Mouse (Mus musculus) midbrain, embryonic 14.5 days (tissue): ENCODE results near the gene Ddx20. TPM values are rescaled to one million over a fixed set of nuclear protein-coding genes. Genes with fewer than 3 reads are reported as not detected.
A peak's percentile ranks its signal among the peaks of the same experiment; 100 is the strongest.

Experiments
- ATAC-seq: fragments of 200-750 bp; cut with Nextera tagmentation; 2 replicates; pipeline ENCODE4 v1.8.0; 2017; ENCODE audit warnings: moderate number of reproducible peaks, moderate library complexity; ENCODE audit not compliant: low FRiP score, low TSS enrichment
- DNase-seq: peaks from one replicate; pipeline ENCODE4 v3.0.0-alpha.2; 2015
- H3K27ac ChIP-seq: fragments of 300-500 bp; sonication (generic); replicated peaks from 2 replicates; pipeline ENCODE4 v1.5.1; 2014; ENCODE audit warnings: mild to moderate bottlenecking, low read depth, low read length, moderate library complexity
- H3K27me3 ChIP-seq: fragments of 300-500 bp; sonication (generic); 2 replicates; pipeline ENCODE4 v1.6.1; 2014; ENCODE audit warnings: low read length, control low read depth, mixed read lengths; ENCODE audit not compliant: control insufficient read depth, insufficient read depth
- H3K36me3 ChIP-seq: fragments of 300-500 bp; sonication (generic); 2 replicates; pipeline ENCODE4 v1.6.1; 2014; ENCODE audit warnings: low read length, control low read depth; ENCODE audit not compliant: control insufficient read depth, insufficient read depth
- H3K4me1 ChIP-seq: fragments of 300-500 bp; sonication (generic); 2 replicates; pipeline ENCODE4 v1.6.1; 2014; ENCODE audit warnings: mild to moderate bottlenecking, antibody characterized with exemption, low read length, control low read depth; ENCODE audit not compliant: control insufficient read depth, insufficient read depth
- H3K4me2 ChIP-seq: fragments of 300-500 bp; sonication (generic); 2 replicates; pipeline ENCODE4 v1.6.1; 2014; ENCODE audit warnings: mild to moderate bottlenecking, low read length, moderate library complexity
- H3K4me3 ChIP-seq: fragments of 300-500 bp; sonication (generic); replicated peaks from 2 replicates; pipeline ENCODE4 v1.5.1; 2014; ENCODE audit warnings: low read depth, low read length
- H3K9ac ChIP-seq: fragments of 300-500 bp; sonication (generic); replicated peaks from 2 replicates; pipeline ENCODE4 v1.6.1; 2014; ENCODE audit warnings: mild to moderate bottlenecking, low read length, moderate library complexity
- H3K9me3 ChIP-seq: fragments of 300-500 bp; sonication (generic); 2 replicates; pipeline ENCODE4 v1.6.1; 2016; ENCODE audit warnings: low read length, control low read depth, mixed read lengths; ENCODE audit not compliant: control insufficient read depth
- WGBS: fragments of 180-500 bp; shearing (Covaris S2); extraction: QIAGEN DNeasy Blood & Tissue Kit; methylation state at CpG from one replicate; pipeline ENCODE4 v1.1.7; 2014; 5-methylcytosine and 5-hydroxymethylcytosine counted together
- polyA plus RNA-seq: library from polyadenylated mRNA; unstranded; fragments of >200 nt; fragmentation: Nextera tagmentation; extraction: Ambion mirVana; gene quantifications from 2 replicates; pipeline ENCODE4 v1.2.1, GENCODE M21; 2014

The Ddx20 gene
- polyA plus RNA-seq, 1 experiment from 2014 or later: 32.0 TPM

DNA sequence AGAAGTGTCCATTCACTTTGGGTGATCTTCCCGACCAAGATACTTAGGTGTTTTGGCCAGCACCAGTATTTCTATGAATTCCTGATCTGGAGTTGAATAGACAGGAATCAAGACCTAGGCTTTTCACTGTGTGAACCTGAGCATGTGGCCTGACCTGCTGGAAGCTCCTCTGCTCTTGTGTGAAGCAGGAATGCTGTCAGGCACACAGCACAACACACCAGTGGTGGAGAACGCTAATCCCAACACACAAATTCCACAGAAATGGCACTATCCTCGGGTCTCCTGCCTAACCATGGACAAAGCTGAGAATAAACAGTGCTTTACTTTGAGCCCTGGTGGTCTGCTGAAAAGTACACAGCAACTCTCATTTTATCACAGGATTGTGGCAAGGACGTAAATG is 33.1 kb upstream of the Ddx20 start:
- Histone ChIP-seq H3K27me3 (no peaks in the 10 kb centered on the region), H3K9ac (no peak overlapping the region), H3K4me3 (no peak overlapping the region), H3K4me1 (peaks cover 3% of the 10 kb centered on the region; the same call in 1 of the 2 replicates), H3K36me3 (no peaks in the 10 kb centered on the region), H3K9me3 (no peaks in the 10 kb centered on the region), H3K4me2 (no peak overlapping the region), H3K27ac (no peak overlapping the region)
- DNase-seq (no peak), ATAC-seq (no peak)
- WGBS: 79% methylated on average over 4 of the region's 4 CpGs

DNA sequence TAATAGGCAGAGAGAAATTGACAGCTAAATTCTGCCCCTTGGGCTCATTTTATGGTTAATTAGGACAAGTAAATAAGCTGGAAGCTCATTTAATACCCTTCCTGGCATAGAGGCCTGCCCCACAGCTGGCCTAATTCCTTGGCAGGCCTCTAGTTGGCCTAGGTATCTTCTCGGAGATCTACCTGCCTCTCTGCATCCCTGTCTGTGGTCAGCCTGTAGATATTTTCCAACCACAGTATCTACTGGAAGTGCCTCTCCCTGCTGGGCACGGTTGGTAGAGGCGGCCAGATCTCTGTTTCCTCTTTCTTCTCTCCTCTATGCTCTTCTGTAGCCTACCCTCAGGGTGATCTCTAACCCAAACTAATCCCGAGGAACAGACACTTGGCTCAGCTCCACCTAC is 32.6 kb upstream of the Ddx20 start:
- Histone ChIP-seq H3K27me3 (no peaks in the 10 kb centered on the region), H3K9me3 (no peaks in the 10 kb centered on the region), H3K36me3 (no peaks in the 10 kb centered on the region), H3K4me1 (peaks cover 3% of the 10 kb centered on the region; the same call in 1 of the 2 replicates), H3K27ac (no peak overlapping the region), H3K9ac (no peak overlapping the region), H3K4me3 (no peak overlapping the region), H3K4me2 (no peak overlapping the region)
- no peak for ATAC-seq
- WGBS: 80% methylated on average over 4 of the region's 4 CpGs
- no peak for DNase-seq

- no peak for DNase-seq
Measured at GRCm38 (mm10) chr3:105718746-105719145, 31.4 kb upstream of the Ddx20 start.

DNA sequence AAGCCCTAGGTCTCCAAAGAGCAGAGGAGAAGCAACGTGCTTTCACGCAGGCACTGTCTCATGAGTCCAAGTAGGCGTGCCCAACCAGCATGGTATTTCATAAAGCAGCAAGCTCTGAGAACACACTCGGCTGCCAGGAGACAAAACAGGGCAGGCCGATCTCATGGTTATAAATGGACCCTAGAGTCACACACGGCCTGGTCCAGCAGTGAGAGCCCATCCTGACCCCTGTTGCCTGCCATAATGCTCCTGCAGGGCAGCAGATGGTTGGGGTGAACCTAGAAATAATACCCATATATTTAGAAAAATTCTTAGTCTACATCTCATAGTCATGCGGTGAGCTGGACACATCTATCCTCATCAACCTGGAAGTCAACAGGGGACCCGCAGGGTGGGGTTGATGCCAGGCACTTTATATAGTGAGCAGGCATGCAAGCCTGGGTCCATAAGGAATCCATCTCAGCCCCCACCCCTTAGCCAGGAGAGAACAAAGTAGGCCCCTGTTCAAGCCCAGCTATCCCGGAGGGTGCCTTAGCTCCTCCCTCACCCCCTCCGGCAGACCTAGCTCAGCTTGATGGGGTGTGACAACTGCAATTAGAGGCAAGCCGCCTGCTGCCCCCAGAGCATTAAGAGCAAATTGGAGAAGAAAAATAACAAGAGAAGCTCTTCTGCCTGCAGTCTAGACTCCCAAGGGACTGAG is 30.6 kb upstream of the Ddx20 start:
- H3K27ac ChIP-seq: no peak overlapping the region
- WGBS: 51% methylated on average over 11 of the region's 11 CpGs
- peak; percentile 49 for DNase-seq

More at GRCm38 (mm10) chr3:105718746-105719145, 31.4 kb upstream of the Ddx20 start:
- H3K27ac ChIP-seq: no peak overlapping the region
- H3K9me3 ChIP-seq: no peaks in the 10 kb centered on the region
- ATAC-seq: no peak
- no peak overlapping the region for H3K4me2 ChIP-seq
- H3K27me3 ChIP-seq: no peaks in the 10 kb centered on the region
- no peaks in the 10 kb centered on the region for H3K36me3 ChIP-seq
- WGBS: 56% methylated on average over 4 of the region's 4 CpGs
- H3K4me3 ChIP-seq: no peak overlapping the region
- no peak overlapping the region for H3K9ac ChIP-seq
- H3K4me1 ChIP-seq: peaks cover 10% of the 10 kb centered on the region

DNA sequence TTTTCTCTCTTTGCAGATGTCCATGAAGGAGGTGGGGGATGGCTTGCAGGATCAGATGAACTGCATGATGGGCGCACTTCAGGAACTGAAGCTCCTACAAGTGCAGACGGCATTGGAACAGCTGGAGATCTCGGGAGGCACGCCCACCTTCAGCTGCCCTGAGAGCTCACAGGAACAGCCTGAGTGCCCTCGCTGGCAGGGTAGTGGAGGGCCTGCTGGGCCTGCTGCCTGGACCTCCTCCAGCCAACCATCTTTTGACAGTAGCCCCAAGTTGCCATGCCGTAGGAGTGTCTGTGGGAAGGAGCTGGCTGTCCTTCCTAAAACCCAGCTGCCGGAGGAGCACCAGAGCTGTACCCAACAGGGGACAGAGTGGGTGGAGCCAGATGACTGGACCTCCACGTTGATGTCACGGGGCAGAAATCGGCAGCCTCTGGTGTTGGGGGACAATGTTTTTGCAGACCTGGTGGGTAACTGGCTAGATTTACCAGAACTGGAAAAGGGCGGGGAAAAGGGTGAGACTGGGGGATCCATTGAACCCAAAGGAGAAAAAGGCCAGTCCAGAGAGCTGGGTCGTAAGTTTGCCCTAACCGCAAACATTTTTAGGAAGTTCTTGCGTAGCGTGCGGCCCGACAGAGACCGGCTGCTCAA is 29.1 kb upstream of the Ddx20 start:
- no peaks in the 10 kb centered on the region for H3K9me3 ChIP-seq
- 62% methylated on average over 18 of the region's 18 CpGs for WGBS
- no peaks in the 10 kb centered on the region for H3K27me3 ChIP-seq
- H3K4me1 ChIP-seq: peaks cover 11% of the 10 kb centered on the region
- ATAC-seq (no peak), DNase-seq (no peak)
- no peak overlapping the region for H3K4me2 ChIP-seq
- no peak overlapping the region for H3K27ac ChIP-seq
- no peak overlapping the region for H3K4me3 ChIP-seq
- H3K9ac ChIP-seq: no peak overlapping the region
- no peaks in the 10 kb centered on the region for H3K36me3 ChIP-seq

More for the DNA sequence above, 30.6 kb upstream of the Ddx20 start:
- no peaks in the 10 kb centered on the region for H3K36me3 ChIP-seq
- ATAC-seq: peak; percentile 37; the same call in 1 of the 2 replicates
- H3K27me3 ChIP-seq: no peaks in the 10 kb centered on the region
- no peak overlapping the region for H3K4me2 ChIP-seq
- peaks cover 11% of the 10 kb centered on the region for H3K4me1 ChIP-seq
- H3K4me3 ChIP-seq: no peak overlapping the region
- no peak overlapping the region for H3K9ac ChIP-seq
- no peaks in the 10 kb centered on the region for H3K9me3 ChIP-seq

DNA sequence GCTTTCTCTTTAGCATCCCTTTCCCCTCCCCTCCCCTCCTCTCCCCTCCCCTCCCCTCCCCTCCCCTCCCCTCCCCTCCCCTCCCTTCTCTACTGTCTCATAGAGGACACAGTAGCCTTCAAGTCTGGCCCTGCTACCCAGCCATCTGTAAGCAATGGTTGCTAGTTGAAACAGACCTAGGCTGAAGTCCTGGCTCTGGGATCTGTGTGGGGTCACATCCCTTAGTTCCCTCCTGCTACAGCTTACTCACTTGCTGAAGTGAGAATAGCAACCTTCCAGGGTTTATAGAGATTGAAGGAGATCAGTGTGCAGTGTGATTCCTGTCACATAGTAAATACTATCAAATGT is 27.4 kb upstream of the Ddx20 start:
- no peak for ATAC-seq
- peaks cover 11% of the 10 kb centered on the region for H3K4me1 ChIP-seq
- H3K27me3 ChIP-seq: no peaks in the 10 kb centered on the region
- H3K9me3 ChIP-seq: no peaks in the 10 kb centered on the region
- no peak overlapping the region for H3K4me2 ChIP-seq
- DNase-seq: no peak
- H3K9ac ChIP-seq: no peak overlapping the region
- no peaks in the 10 kb centered on the region for H3K36me3 ChIP-seq
- H3K27ac ChIP-seq: no peak overlapping the region
- H3K4me3 ChIP-seq: no peak overlapping the region

GRCm38 (mm10) chr3:105714091-105714819 is 26.9 kb upstream of the Ddx20 start:
- no peak overlapping the region for H3K4me2 ChIP-seq
- DNase-seq (peak; percentile 54), ATAC-seq (peak; percentile 49; the same call in 1 of the 2 replicates)
- H3K9ac ChIP-seq: no peak overlapping the region
- peak overlapping the region; percentile 41; the same call in 1 of the 2 replicates for H3K27ac ChIP-seq
- H3K9me3 ChIP-seq: no peaks in the 10 kb centered on the region
- H3K4me1 ChIP-seq: peaks cover 11% of the 10 kb centered on the region
- no peak overlapping the region for H3K4me3 ChIP-seq
- WGBS: 11% methylated on average over 8 of the region's 8 CpGs
- no peaks in the 10 kb centered on the region for H3K27me3 ChIP-seq
- H3K36me3 ChIP-seq: no peaks in the 10 kb centered on the region

- H3K4me3 ChIP-seq: no peak overlapping the region
- no peak for ATAC-seq
- H3K27me3 ChIP-seq: no peaks in the 10 kb centered on the region
Measured at GRCm38 (mm10) chr3:105712827-105713226, 25.5 kb upstream of the Ddx20 start.

More at GRCm38 (mm10) chr3:105712827-105713226, 25.5 kb upstream of the Ddx20 start:
- Histone ChIP-seq H3K4me2 (no peak overlapping the region), H3K9me3 (no peaks in the 10 kb centered on the region), H3K36me3 (no peaks in the 10 kb centered on the region), H3K4me1 (peaks cover 8% of the 10 kb centered on the region; the same call in 1 of the 2 replicates), H3K27ac (no peak overlapping the region), H3K9ac (no peak overlapping the region)
- no peak for DNase-seq
